Mouse (Mus musculus): ENCODE measurements at regions not wholly inside any gene's neighbourhood (a gene's known extent, or its start where the extent isn't known, plus 50 kb on each side); places are given as distances from the start of the nearest gene placed in this dataset.

GRCm38 (mm10) chr13:47319549-47319948 is 197.1 kb downstream of the Rnf144b start:
- Histone ChIP-seq H3K27ac (no peak overlapping the region), H3K9ac (replicated peaks) (no peak overlapping the region), H3K27me3 (ENCODE audit: control insufficient read depth, insufficient read depth, low read length) (no peaks in the 10 kb centered on the region), H3K4me1 (replicated peaks; ENCODE audit: control insufficient read depth in 2 of 2, insufficient read depth in 2 of 2, low read length in 1 of 2) (no peaks in the 10 kb centered on the region), H3K36me3 (replicated peaks; ENCODE audit: control insufficient read depth, insufficient read depth, low read depth) (no peaks in the 10 kb centered on the region), H3K9me3 (ENCODE audit: control insufficient read depth, low read length) (no peaks in the 10 kb centered on the region), H3K4me2 (ENCODE audit: low read depth) (no peak overlapping the region), H3K4me3 (ENCODE audit: insufficient read depth in 1 of 2, low read depth in 2 of 2, low read length in 2 of 2) (no peak overlapping the region)
- ATAC-seq (ENCODE audit: insufficient read depth) = no peak
- TF ChIP-seq EP300 (IDR thresholded peaks at IDR 0.05; ENCODE audit: low read depth) = no peak
- TF ChIP-seq CTCF (IDR thresholded peaks at IDR 0.05; ENCODE audit: low read depth) = no peak
- 42% methylated on average over 8 of the region's 8 CpGs for WGBS (ENCODE audit: insufficient replicate concordance)
- no peak for DNase-seq (ENCODE audit: low read depth in 3 of 3, low spot score in 3 of 3)

- TF ChIP-seq CTCF (IDR thresholded peaks at IDR 0.05; ENCODE audit: low read depth) (no peak), EP300 (IDR thresholded peaks at IDR 0.05; ENCODE audit: low read depth) (no peak)
- H3K4me1 ChIP-seq (replicated peaks; ENCODE audit: control insufficient read depth in 2 of 2, insufficient read depth in 2 of 2, low read length in 1 of 2) = no peaks in the 10 kb centered on the region
- no peak overlapping the region for H3K4me2 ChIP-seq (ENCODE audit: low read depth)
- no peaks in the 10 kb centered on the region for H3K36me3 ChIP-seq (replicated peaks; ENCODE audit: control insufficient read depth, insufficient read depth, low read depth)
- no peak overlapping the region for H3K4me3 ChIP-seq (ENCODE audit: insufficient read depth in 1 of 2, low read depth in 2 of 2, low read length in 2 of 2)
- H3K27me3 ChIP-seq (ENCODE audit: control insufficient read depth, insufficient read depth, low read length) = no peaks in the 10 kb centered on the region
- no peak overlapping the region for H3K27ac ChIP-seq
- WGBS (ENCODE audit: insufficient replicate concordance) = 53% methylated on average over 1 of the region's 1 CpGs
- H3K9me3 ChIP-seq (ENCODE audit: control insufficient read depth, low read length) = no peaks in the 10 kb centered on the region
- ATAC-seq (ENCODE audit: insufficient read depth) = no peak
- no peak for DNase-seq (ENCODE audit: low read depth in 3 of 3, low spot score in 3 of 3)
- H3K9ac ChIP-seq (replicated peaks) = no peak overlapping the region
Observed at GRCm38 (mm10) chr13:47321876-47322275, 199.4 kb downstream of the Rnf144b start.

- TF ChIP-seq EP300 (IDR thresholded peaks at IDR 0.05; ENCODE audit: low read depth) = no peak
- no peak for TF ChIP-seq CTCF (IDR thresholded peaks at IDR 0.05; ENCODE audit: low read depth)
- no peak for DNase-seq (ENCODE audit: low read depth in 3 of 3, low spot score in 3 of 3)
- Histone ChIP-seq H3K4me3 (ENCODE audit: insufficient read depth in 1 of 2, low read depth in 2 of 2, low read length in 2 of 2) (no peak overlapping the region), H3K27me3 (ENCODE audit: control insufficient read depth, insufficient read depth, low read length) (no peaks in the 10 kb centered on the region), H3K4me1 (replicated peaks; ENCODE audit: control insufficient read depth in 2 of 2, insufficient read depth in 2 of 2, low read length in 1 of 2) (no peaks in the 10 kb centered on the region), H3K9me3 (ENCODE audit: control insufficient read depth, low read length) (no peaks in the 10 kb centered on the region), H3K4me2 (ENCODE audit: low read depth) (no peak overlapping the region), H3K36me3 (replicated peaks; ENCODE audit: control insufficient read depth, insufficient read depth, low read depth) (no peaks in the 10 kb centered on the region), H3K27ac (no peak overlapping the region), H3K9ac (replicated peaks) (no peak overlapping the region)
- 43% methylated on average over 16 of the region's 16 CpGs for WGBS (ENCODE audit: insufficient replicate concordance)
- no peak for ATAC-seq (ENCODE audit: insufficient read depth)
Observed at GRCm38 (mm10) chr13:47335996-47336684, 213.7 kb downstream of the Rnf144b start.

GRCm38 (mm10) chr13:47336865-47337441 is 214.5 kb downstream of the Rnf144b start:
- Histone ChIP-seq H3K4me2 (ENCODE audit: low read depth) (no peak overlapping the region), H3K9ac (replicated peaks) (no peak overlapping the region), H3K4me1 (replicated peaks; ENCODE audit: control insufficient read depth in 2 of 2, insufficient read depth in 2 of 2, low read length in 1 of 2) (no peaks in the 10 kb centered on the region), H3K27ac (no peak overlapping the region), H3K9me3 (ENCODE audit: control insufficient read depth, low read length) (no peaks in the 10 kb centered on the region), H3K36me3 (replicated peaks; ENCODE audit: control insufficient read depth, insufficient read depth, low read depth) (no peaks in the 10 kb centered on the region), H3K4me3 (ENCODE audit: insufficient read depth in 1 of 2, low read depth in 2 of 2, low read length in 2 of 2) (no peak overlapping the region), H3K27me3 (ENCODE audit: control insufficient read depth, insufficient read depth, low read length) (no peaks in the 10 kb centered on the region)
- DNase-seq (ENCODE audit: low read depth in 3 of 3, low spot score in 3 of 3) = no peak
- no peak for ATAC-seq (ENCODE audit: insufficient read depth)
- TF ChIP-seq CTCF (IDR thresholded peaks at IDR 0.05; ENCODE audit: low read depth) = no peak
- no peak for TF ChIP-seq EP300 (IDR thresholded peaks at IDR 0.05; ENCODE audit: low read depth)
- 78% methylated on average over 15 of the region's 15 CpGs for WGBS (ENCODE audit: insufficient replicate concordance)

GRCm38 (mm10) chr13:47339411-47339810 is 217.0 kb downstream of the Rnf144b start:
- Histone ChIP-seq H3K4me3 (ENCODE audit: insufficient read depth in 1 of 2, low read depth in 2 of 2, low read length in 2 of 2) (no peak overlapping the region), H3K4me2 (ENCODE audit: low read depth) (no peak overlapping the region), H3K9ac (replicated peaks) (no peak overlapping the region), H3K36me3 (replicated peaks; ENCODE audit: control insufficient read depth, insufficient read depth, low read depth) (no peaks in the 10 kb centered on the region), H3K27ac (no peak overlapping the region), H3K9me3 (ENCODE audit: control insufficient read depth, low read length) (no peaks in the 10 kb centered on the region), H3K27me3 (ENCODE audit: control insufficient read depth, insufficient read depth, low read length) (no peaks in the 10 kb centered on the region), H3K4me1 (replicated peaks; ENCODE audit: control insufficient read depth in 2 of 2, insufficient read depth in 2 of 2, low read length in 1 of 2) (no peaks in the 10 kb centered on the region)
- DNase-seq (ENCODE audit: low read depth in 3 of 3, low spot score in 3 of 3) (no peak), ATAC-seq (ENCODE audit: insufficient read depth) (no peak)
- TF ChIP-seq CTCF (IDR thresholded peaks at IDR 0.05; ENCODE audit: low read depth) (no peak), EP300 (IDR thresholded peaks at IDR 0.05; ENCODE audit: low read depth) (no peak)
- WGBS (ENCODE audit: insufficient replicate concordance) = 61% methylated on average over 5 of the region's 5 CpGs
